Mouse (Mus musculus) midbrain, embryonic 15.5 days (tissue): Measurements from ENCODE around the gene Xcl1. TPM values are rescaled to one million over a fixed set of nuclear protein-coding genes. Genes with fewer than 3 reads are reported as not detected.
A peak's percentile ranks its signal among the peaks of the same experiment; 100 is the strongest.

ENCODE experiments used
- ATAC-seq: fragments of 200-750 bp; cut with Nextera tagmentation; replicated peaks from 2 replicates; pipeline ENCODE4 v1.8.0; 2017; ENCODE audit warnings: moderate TSS enrichment
- H3K27ac ChIP-seq: fragments of 300-500 bp; sonication (generic); 2 replicates; pipeline ENCODE4 v1.5.1; 2015; ENCODE audit warnings: mild to moderate bottlenecking, inconsistent platforms
- H3K27me3 ChIP-seq: fragments of 300-500 bp; sonication (generic); replicated peaks from 2 replicates; pipeline ENCODE4 v1.6.1; 2015; ENCODE audit warnings: inconsistent platforms
- H3K36me3 ChIP-seq: fragments of 300-500 bp; sonication (generic); replicated peaks from 2 replicates; pipeline ENCODE4 v1.6.1; 2015; ENCODE audit warnings: inconsistent platforms
- H3K4me1 ChIP-seq: fragments of 300-500 bp; sonication (generic); 2 replicates; pipeline ENCODE4 v1.6.1; 2015; ENCODE audit warnings: inconsistent platforms
- H3K4me2 ChIP-seq: fragments of 300-500 bp; sonication (generic); 2 replicates; pipeline ENCODE4 v1.6.1; 2015; ENCODE audit warnings: inconsistent platforms, mild to moderate bottlenecking, moderate library complexity
- H3K4me3 ChIP-seq: fragments of 300-500 bp; sonication (generic); 2 replicates; pipeline ENCODE4 v1.5.1; 2015; ENCODE audit warnings: mild to moderate bottlenecking, inconsistent platforms
- H3K9ac ChIP-seq: fragments of 300-500 bp; sonication (generic); 2 replicates; pipeline ENCODE4 v1.6.1; 2015; ENCODE audit warnings: mild to moderate bottlenecking, inconsistent platforms
- H3K9me3 ChIP-seq: fragments of 300-500 bp; sonication (generic); 2 replicates; pipeline ENCODE4 v1.6.1; 2016; ENCODE audit warnings: inconsistent platforms
- WGBS: fragments of 180-500 bp; shearing (Covaris S2); methylation state at CpG from one replicate; pipeline ENCODE4 v1.1.7; 2015; ENCODE audit warnings: mixed read lengths; 5-methylcytosine and 5-hydroxymethylcytosine counted together
- polyA plus RNA-seq: library from polyadenylated mRNA; unstranded; fragments of >200 nt; fragmentation: Nextera tagmentation; extraction: Ambion mirVana; gene quantifications from 2 replicates; pipeline ENCODE4 v1.2.1, GENCODE M21; 2015

Gene Xcl1
- polyA plus RNA-seq, 1 experiment from 2014 or later = not detected

DNA sequence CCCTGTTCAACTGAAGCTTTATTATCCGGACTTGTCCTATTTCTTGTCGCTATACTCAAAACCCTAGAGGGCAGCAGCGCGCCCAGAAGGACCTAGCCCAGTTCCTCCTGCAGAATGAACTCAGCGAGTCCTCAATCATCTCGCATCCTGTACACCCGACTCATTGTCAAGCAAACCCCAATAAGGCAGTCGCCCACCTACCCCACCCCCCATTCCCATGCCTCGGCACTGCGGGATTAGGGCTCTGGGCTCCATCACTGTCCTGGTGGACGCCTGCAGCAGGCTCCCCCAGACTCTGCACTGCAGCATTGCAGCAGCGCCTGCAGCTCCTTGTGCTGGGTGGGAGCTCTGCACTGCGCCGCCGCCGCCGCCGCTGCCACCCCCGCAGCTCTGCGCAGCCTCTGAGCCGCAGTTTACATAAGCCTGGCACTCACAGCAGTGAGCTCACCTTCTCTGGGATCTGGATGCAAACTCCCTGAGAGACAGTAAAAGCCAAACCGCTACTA lies 36.4 kb downstream of the Xcl1 start:
- Histone ChIP-seq H3K4me2 (peak overlapping the region; percentile 61), H3K9ac (peak overlapping the region; percentile 80), H3K4me1 (peaks cover 27% of the 10 kb centered on the region), H3K4me3 (peak overlapping the region; percentile 58), H3K27me3 (no peaks in the 10 kb centered on the region), H3K9me3 (no peaks in the 10 kb centered on the region), H3K27ac (peak overlapping the region; percentile 95), H3K36me3 (no peaks in the 10 kb centered on the region)
- WGBS = under 1% methylated on average over 22 of the region's 22 CpGs
- peak; percentile 96 for ATAC-seq

DNA sequence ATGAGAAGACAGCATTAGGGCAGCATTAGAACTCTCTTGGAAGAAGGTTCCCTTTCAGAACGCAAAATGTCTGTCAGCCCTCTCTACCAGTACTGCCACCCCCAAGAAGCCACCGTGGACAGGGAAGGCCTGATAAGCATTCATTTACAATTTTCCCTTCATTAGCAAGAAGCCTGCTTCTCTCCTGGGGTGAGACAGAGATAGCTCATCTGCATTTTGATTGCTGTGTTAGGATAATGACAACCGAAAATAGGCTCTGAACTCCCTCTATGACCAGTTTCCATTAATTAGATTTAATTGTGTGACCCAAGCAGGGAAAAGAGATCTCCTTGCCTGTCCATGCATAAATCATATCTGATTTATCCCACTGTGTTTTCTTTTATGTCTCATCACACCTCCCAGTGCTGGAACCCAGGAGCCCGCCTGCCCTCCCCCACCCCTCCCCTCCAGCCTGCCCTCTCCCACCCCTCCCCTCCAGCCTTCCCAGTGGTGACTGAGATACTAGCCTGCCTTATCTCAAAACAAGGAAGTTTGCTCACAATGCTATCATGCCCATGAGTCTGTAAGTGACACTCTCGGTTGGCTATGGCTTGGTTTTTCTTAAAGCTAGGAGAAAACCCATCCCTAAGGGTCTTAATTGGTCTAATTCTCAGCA lies 38.0 kb downstream of the Xcl1 start:
- H3K27ac ChIP-seq = peak overlapping the region; percentile 95
- WGBS = 15% methylated on average over 5 of the region's 5 CpGs
- ATAC-seq = peak; percentile 15; the same call in 1 of the 2 replicates

DNA sequence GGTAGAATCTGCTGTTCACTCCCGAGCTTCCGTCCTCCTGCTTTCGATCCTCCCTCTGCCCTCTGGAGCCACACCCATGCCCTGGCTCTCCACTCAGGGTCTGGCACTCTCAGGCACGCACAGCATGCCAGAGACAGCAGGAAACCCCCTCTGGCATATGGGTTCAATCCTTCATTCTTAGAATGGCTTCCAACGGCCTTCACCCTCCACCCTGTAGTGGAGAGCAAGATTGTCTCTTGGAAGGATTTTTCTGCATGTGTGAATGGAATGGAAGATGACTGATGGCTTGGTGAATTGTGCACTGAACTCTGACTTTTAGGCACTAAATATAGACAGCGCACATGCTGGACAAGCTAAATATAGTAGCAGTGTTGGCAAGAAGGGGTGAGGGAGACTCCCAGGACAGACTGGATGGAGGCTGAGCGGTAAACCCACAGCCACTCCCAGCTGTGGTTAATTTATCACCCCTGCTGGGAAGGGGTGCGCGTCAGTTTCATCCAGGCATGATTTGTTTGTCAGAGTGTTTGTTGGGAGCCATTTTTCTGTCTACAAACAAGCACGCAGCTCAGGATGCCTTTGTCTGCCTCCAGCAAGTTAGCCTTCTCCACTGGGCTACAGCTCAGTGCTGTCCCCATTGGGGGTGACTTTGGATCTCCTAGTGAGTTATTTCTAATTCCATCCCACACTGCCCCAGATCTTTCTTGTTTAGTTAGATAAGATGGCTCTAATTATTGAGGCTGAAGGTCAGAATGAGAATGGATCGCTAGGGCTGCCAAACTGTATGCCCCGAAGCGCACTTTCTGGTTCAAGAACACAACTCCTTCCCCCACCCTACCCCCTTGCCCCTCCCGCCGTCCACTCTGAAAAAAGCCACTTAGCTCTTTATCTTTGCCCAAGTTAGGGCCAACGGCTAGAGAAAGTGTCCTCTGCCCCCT lies 38.8 kb downstream of the Xcl1 start:
- peak overlapping the region; percentile 58 for H3K27ac ChIP-seq
- no peak overlapping the region for H3K9ac ChIP-seq

More for the DNA sequence above, 38.0 kb downstream of the Xcl1 start:
- Histone ChIP-seq H3K36me3 (no peaks in the 10 kb centered on the region), H3K9ac (no peak overlapping the region), H3K4me1 (peaks cover 27% of the 10 kb centered on the region), H3K9me3 (no peaks in the 10 kb centered on the region), H3K4me3 (no peak overlapping the region), H3K4me2 (no peak overlapping the region), H3K27me3 (no peaks in the 10 kb centered on the region)

DNA sequence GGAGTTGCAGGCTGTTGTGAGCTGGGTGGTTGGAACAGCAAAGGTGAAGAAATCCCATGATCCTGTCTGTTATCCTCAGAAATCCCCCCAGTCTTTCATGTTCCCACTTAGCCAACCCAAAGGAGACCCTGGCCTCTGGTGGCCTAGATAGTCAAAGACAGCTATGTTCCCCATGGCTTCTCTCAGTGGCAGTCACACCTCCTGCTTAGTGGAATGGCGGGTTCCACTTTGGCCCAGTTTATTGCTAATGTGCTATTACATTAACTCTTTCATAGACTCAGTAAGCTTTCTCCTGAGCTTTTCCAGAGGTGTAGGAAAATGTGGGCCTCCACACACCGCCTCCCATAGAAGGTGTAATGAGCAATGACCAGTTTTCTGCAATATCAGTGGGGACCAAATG lies 39.5 kb downstream of the Xcl1 start:
- ATAC-seq = no peak
- Histone ChIP-seq H3K36me3 (no peaks in the 10 kb centered on the region), H3K27ac (peak overlapping the region; percentile 34; the same call in 1 of the 2 replicates), H3K4me2 (no peak overlapping the region), H3K4me1 (peaks cover 27% of the 10 kb centered on the region), H3K27me3 (no peaks in the 10 kb centered on the region), H3K9ac (no peak overlapping the region), H3K9me3 (no peaks in the 10 kb centered on the region), H3K4me3 (no peak overlapping the region)
- 71% methylated on average over 2 of the region's 2 CpGs for WGBS

More for the DNA sequence above, 38.8 kb downstream of the Xcl1 start:
- Histone ChIP-seq H3K36me3 (no peaks in the 10 kb centered on the region), H3K4me1 (peaks cover 27% of the 10 kb centered on the region), H3K9me3 (no peaks in the 10 kb centered on the region), H3K4me2 (no peak overlapping the region), H3K27me3 (no peaks in the 10 kb centered on the region), H3K4me3 (no peak overlapping the region)
- ATAC-seq = no peak
- 53% methylated on average over 16 of the region's 16 CpGs for WGBS

DNA sequence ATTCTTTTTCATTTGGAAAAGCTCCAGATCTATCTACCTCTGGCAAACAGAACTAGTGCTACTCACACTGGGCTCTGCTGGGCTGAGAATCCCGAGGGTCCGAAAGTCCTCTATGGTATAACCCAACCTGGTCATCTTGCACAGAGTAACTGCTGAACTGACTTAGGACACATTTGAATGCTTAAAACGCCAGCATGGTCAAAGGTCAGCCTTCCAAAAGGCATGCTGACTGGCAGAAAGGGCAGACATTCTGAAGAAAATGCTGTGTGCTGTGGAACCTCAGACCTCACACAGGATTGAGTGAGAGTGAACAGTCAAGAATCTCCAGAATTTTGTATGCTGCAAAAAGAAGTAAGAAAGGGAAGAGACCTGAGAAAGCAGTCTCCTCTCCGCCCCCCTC lies 45.0 kb downstream of the Xcl1 start:
- 78% methylated on average over 4 of the region's 4 CpGs for WGBS
- H3K4me1 ChIP-seq = no peaks in the 10 kb centered on the region
- H3K36me3 ChIP-seq = no peaks in the 10 kb centered on the region
- H3K4me2 ChIP-seq = no peak overlapping the region
- no peaks in the 10 kb centered on the region for H3K9me3 ChIP-seq
- H3K9ac ChIP-seq = no peak overlapping the region
- H3K27me3 ChIP-seq = no peaks in the 10 kb centered on the region
- no peak overlapping the region for H3K27ac ChIP-seq
- no peak overlapping the region for H3K4me3 ChIP-seq
- no peak for ATAC-seq

DNA sequence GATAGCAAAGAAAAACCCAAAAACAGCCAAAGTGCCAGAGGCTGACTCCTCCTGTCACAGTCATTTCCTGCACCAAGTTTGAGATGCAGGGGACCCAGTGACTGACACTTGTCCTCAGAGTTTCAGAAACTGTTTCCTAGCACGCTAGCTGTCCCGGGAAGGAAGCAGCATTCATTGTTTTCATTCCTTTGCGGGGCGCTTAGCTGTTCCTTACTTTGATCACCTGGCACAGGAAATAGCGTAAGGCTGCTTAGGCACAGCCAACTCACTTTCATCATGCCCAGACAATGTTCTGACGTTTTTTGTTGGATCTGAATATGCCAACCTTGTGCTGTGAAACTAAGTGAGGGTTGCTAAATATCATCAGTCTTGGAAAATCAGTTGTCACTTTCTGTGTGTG lies 46.8 kb downstream of the Xcl1 start:
- Histone ChIP-seq H3K4me1 (no peaks in the 10 kb centered on the region), H3K36me3 (no peaks in the 10 kb centered on the region), H3K9me3 (no peaks in the 10 kb centered on the region), H3K4me3 (no peak overlapping the region), H3K4me2 (no peak overlapping the region), H3K9ac (no peak overlapping the region), H3K27ac (no peak overlapping the region), H3K27me3 (no peaks in the 10 kb centered on the region)
- ATAC-seq = no peak
- 66% methylated on average over 6 of the region's 6 CpGs for WGBS

DNA sequence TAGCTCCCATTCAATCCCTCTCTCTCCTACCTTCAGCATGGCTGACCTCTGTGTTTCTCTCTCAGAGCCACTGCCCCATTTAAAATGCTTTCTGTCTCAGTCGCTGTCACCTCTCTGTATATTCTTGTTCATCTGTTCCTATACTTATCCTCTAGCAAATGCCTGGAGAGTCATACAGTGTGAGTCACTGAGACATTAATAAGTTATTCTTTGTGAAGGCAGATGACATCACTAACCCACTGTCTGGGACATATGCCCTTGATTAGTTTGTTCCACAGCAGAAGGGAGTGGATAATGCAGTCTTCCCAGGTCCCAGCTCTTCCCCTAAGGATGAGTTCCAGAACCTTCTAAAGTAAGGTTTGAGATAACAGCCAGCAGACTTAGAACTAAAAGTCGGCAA lies 47.6 kb downstream of the Xcl1 start:
- H3K9me3 ChIP-seq = no peaks in the 10 kb centered on the region
- no peaks in the 10 kb centered on the region for H3K4me1 ChIP-seq
- H3K4me3 ChIP-seq = no peak overlapping the region
- 78% methylated on average over 2 of the region's 2 CpGs for WGBS
- no peak overlapping the region for H3K4me2 ChIP-seq
- H3K27me3 ChIP-seq = no peaks in the 10 kb centered on the region
- no peak overlapping the region for H3K9ac ChIP-seq
- no peak for ATAC-seq
- no peak overlapping the region for H3K27ac ChIP-seq
- H3K36me3 ChIP-seq = no peaks in the 10 kb centered on the region

DNA sequence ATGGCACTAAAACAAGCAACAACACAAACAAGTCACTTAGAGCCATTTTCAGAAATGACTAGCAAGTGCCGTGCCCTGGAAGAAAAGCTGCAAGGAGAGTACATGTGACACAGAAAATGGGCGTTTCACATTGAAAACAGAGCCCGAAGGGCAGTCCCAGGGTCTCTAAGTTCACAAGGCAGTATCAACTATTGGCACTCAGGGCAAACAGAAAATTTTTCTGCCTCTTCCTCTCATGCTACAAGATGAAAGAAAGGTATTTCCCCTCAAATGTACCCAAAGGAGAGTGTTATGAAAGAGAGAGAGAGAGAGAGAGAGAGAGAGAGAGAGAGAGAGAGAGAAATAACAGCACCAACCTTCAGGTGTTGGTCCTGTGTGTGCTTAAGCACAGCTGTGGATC lies 53.4 kb downstream of the Xcl1 start:
- Histone ChIP-seq H3K4me2 (no peak overlapping the region), H3K27me3 (no peaks in the 10 kb centered on the region), H3K4me3 (no peak overlapping the region), H3K9ac (no peak overlapping the region), H3K9me3 (no peaks in the 10 kb centered on the region), H3K27ac (no peak overlapping the region), H3K4me1 (no peaks in the 10 kb centered on the region), H3K36me3 (no peaks in the 10 kb centered on the region)
- 78% methylated on average over 3 of the region's 3 CpGs for WGBS
- ATAC-seq = no peak

Other genes starting within 250 kb of the Xcl1 start
- 0.32 and 0.41 TPM in 2 replicates for gene Dpt, start 138.9 kb downstream of the Xcl1 start, polyA plus RNA-seq
- gene Tbx19, start 225.2 kb upstream of the Xcl1 start, polyA plus RNA-seq = 0.08 TPM in 1 of 2 replicates, not detected in the other